Mouse (Mus musculus) brain, adult 10 weeks (tissue): Measurements from ENCODE around the gene Ddit4. TPM values are rescaled to one million over a fixed set of nuclear protein-coding genes. Genes with fewer than 3 reads are reported as not detected.

ENCODE experiments used
- polyA plus RNA-seq: library from polyadenylated mRNA; stranded (reverse); fragments of 350-450 nt; fragmentation: Illumina TruSeq; extraction: RNeasy Lipid Tissue Mini Kit (QIAGEN cat#74804); gene quantifications from one replicate; pipeline ENCODE4 v1.2.3, GENCODE M21; 2015; ENCODE audit warnings: low read depth, low replicate concordance

Ddit4 gene
- 62.3 TPM for polyA plus RNA-seq

GRCm38 (mm10) chr10:59951211-59952151 lies at the start of gene Ddit4:
Gene Ddit4 (minus strand): TSS chr10:59951834.

Other genes with a start within 250 kb of the Ddit4 start
- 81.4 TPM for gene Micu1, start 249.4 kb downstream of the Ddit4 start, polyA plus RNA-seq
- 37.9 TPM for gene Dnajb12, start 72.3 kb downstream of the Ddit4 start, polyA plus RNA-seq
- 28.7 TPM for gene Ascc1, start 51.0 kb upstream of the Ddit4 start, polyA plus RNA-seq
- gene Anapc16, start 51.3 kb upstream of the Ddit4 start, polyA plus RNA-seq, result 85.9 TPM
- gene Spock2, start 154.4 kb upstream of the Ddit4 start, polyA plus RNA-seq, result 356 TPM